Comparison of ENCODE assay signal across 40 mouse cellular contexts in the genomic region with DNA sequence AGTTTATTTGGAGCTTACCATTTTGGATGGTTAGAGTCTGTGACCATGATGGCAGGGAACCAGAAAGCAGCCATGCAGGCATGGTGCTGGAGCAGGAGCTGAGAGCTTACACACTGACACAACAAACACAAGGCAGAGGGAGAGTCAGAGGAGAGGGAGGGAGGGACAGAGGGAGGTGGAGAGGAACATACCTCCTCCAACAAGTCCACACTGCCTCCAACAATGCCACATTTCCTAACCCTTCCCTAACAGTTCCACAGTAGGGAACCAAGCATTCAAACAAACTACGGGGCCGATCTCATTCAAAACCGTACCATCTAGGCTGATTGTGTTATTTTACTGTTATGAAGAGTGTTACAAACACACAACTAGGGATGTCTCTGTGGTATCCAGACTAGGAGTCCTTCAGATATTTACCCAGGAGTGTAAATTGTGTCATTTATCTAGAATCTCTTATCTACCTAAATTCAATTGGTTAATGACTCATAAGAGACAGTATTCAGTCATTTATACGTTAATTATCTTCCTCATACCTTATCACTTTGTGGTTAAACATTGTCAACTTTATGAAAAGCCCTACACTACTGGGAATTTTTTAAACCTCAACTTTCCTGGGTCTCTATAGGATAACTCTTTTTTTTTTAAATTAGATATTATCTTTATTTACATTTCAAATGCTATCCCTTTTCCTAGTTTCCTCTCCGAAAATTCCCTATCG. TPM values are rescaled to one million over a fixed set of nuclear protein-coding genes. Genes with fewer than 3 reads are reported as not detected.
"Had no signal": no experiment of that assay in that cellular context is flagged by ENCODE, and none has a peak within 500 bp of the region (broad histone marks: within the 10 kb centered on the region; RNA-seq: fewer than 3 reads in every experiment).

No protein-coding gene starts in this region.

- H3K9me3 ChIP-seq: heart, embryonic 10.5 days; hindbrain, embryonic 12.5 days; hindbrain, embryonic 15.5 days; kidney, embryonic 15.5 days; limb, embryonic 10.5 days; limb, embryonic 12.5 days; liver, embryonic 13.5 days had no signal

- H3K9ac ChIP-seq: heart, embryonic 12.5 days; hindbrain, embryonic 12.5 days; hindbrain, embryonic 15.5 days; kidney, embryonic 15.5 days; limb, embryonic 12.5 days; liver, embryonic 13.5 days had no signal

- H3K27me3 ChIP-seq: heart, embryonic 12.5 days; hindbrain, embryonic 12.5 days; hindbrain, embryonic 15.5 days; kidney, embryonic 15.5 days; limb, embryonic 12.5 days; liver, embryonic 13.5 days had no signal

- DNase-seq: gastrocnemius, adult 2 months; gastrocnemius, postnatal 10 days; gastrocnemius, postnatal 25 days; heart, adult 18-20 months; heart, postnatal 10 days; heart, postnatal 4 days; kidney, adult 11 months; kidney, adult 2 months; kidney, adult 9 months; kidney, postnatal 14 days; kidney, postnatal 36 days; liver; liver, embryonic 13.5 days had no signal

- H3K27ac ChIP-seq: gastrocnemius, adult 2 months; heart, embryonic 10.5 days; hindbrain, embryonic 10.5 days; hindbrain, embryonic 12.5 days; hindbrain, embryonic 15.5 days; hindbrain, postnatal 0 days; kidney, embryonic 15.5 days; kidney, postnatal 0 days; left cerebral cortex, adult 2 months; limb, embryonic 10.5 days; limb, embryonic 12.5 days; liver, embryonic 13.5 days had no signal

- H3K4me3 ChIP-seq: gastrocnemius, adult 2 months; heart, embryonic 10.5 days; heart, embryonic 12.5 days; hindbrain, embryonic 10.5 days; hindbrain, embryonic 12.5 days; hindbrain, embryonic 15.5 days; kidney, embryonic 15.5 days; left cerebral cortex, adult 2 months; limb, embryonic 10.5 days; limb, embryonic 12.5 days; liver, embryonic 13.5 days had no signal

- ATAC-seq: hindbrain, postnatal 0 days had no signal

- H3K4me2 ChIP-seq: heart, embryonic 12.5 days; hindbrain, embryonic 12.5 days; hindbrain, embryonic 15.5 days; kidney, embryonic 15.5 days; limb, embryonic 12.5 days; liver, embryonic 11.5 days; liver, embryonic 13.5 days had no signal

- H3K36me3 ChIP-seq: heart, embryonic 10.5 days; heart, embryonic 12.5 days; hindbrain, embryonic 10.5 days; hindbrain, embryonic 12.5 days; hindbrain, embryonic 15.5 days; kidney, embryonic 15.5 days; limb, embryonic 10.5 days; limb, embryonic 12.5 days; liver, embryonic 13.5 days had no signal

- H3K4me1 ChIP-seq: heart, embryonic 10.5 days; heart, embryonic 12.5 days; hindbrain, embryonic 10.5 days; hindbrain, embryonic 12.5 days; hindbrain, embryonic 15.5 days; kidney, embryonic 15.5 days; limb, embryonic 10.5 days; limb, embryonic 12.5 days; liver, embryonic 13.5 days had no signal

RNA-seq across cellular contexts. Expression of a gene that starts 34.4 kb away (rescaled TPM):
- total RNA-seq: gastrocnemius, adult 2 months; gastrocnemius, postnatal 10 days; gastrocnemius, postnatal 25 days; gastrocnemius, postnatal 4 days; granulocyte monocyte progenitor cell, adult 5-6 weeks; heart, adult 18-20 months; heart, adult 8-10 months; heart, postnatal 10 days; heart, postnatal 25 days; heart, postnatal 4 days; hindbrain, postnatal 0 days; layer of hippocampus, adult 18-20 months; layer of hippocampus, adult 8-10 months; layer of hippocampus, postnatal 10 days; layer of hippocampus, postnatal 25 days; left cerebral cortex, adult 2 months; left cerebral cortex, postnatal 14 days; left cerebral cortex, postnatal 36 days had no signal
- polyA plus RNA-seq: frontal cortex, adult 2 months; heart, embryonic 10.5 days; heart, embryonic 12.5 days; heart, embryonic 14.5 days; heart, embryonic 16.5 days; hindbrain, embryonic 10.5 days; hindbrain, embryonic 12.5 days; hindbrain, embryonic 15.5 days; hindbrain, postnatal 0 days; kidney, adult 2 months; kidney, embryonic 15.5 days; kidney, postnatal 0 days; large intestine, adult 2 months; limb, embryonic 10.5 days; limb, embryonic 12.5 days; limb, embryonic 14.5 days; liver, embryonic 11.5 days; liver, embryonic 13.5 days had no signal

RNA-seq across cellular contexts. Expression of a gene that starts 58.5 kb away (rescaled TPM):
- total RNA-seq: gastrocnemius, postnatal 25 days; gastrocnemius, postnatal 4 days; granulocyte monocyte progenitor cell, adult 5-6 weeks; heart, postnatal 4 days had no signal
